Mouse (Mus musculus): ENCODE results near the gene Pan3.

DNA sequence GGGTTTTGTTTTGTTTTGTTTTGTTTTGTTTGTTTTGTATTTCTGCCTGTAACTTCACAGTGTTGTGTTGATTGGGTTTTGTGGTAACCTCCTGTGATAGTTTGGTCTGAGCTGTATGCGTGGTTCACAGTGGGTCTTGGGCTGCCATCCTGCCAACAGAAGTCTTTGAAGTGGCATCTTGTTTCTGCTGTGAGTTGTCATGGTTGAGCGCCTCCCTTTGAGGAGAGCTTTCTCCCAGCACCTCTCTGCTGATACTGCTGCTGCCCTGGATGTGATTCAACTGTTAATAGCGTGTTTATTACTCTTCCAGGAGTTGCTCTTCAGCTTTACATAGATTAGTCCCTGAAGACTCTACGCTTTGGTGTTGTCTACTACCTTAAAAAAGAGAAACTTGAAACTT is 18.6 kb downstream of the Pan3 start:
- TF ChIP-seq POLR2A (IDR thresholded peaks at IDR 0.05; ENCODE audit: borderline replicate concordance, insufficient read depth, low read length) (no peak), CTCF (IDR thresholded peaks at IDR 0.05; ENCODE audit: borderline replicate concordance, insufficient read depth, low read depth, low read length) (no peak)

Data from cerebellum, adult 2 months (tissue).